Comparison of ENCODE assay signal across 7 mouse cellular contexts in genomic region chr1:135312201-135312600, GRCm38 (mm10). TPM values are rescaled to one million over a fixed set of nuclear protein-coding genes. Genes with fewer than 3 reads are reported as not detected.
DNase-seq lines count a peak whose midpoint lies in the region; ATAC-seq lines count a peak whose summit lies in the region.

No protein-coding gene starts in this region.

- H3K27ac ChIP-seq in lung, embryonic 16.5 days (ENCODE audit: low read length), result no peak overlapping the region
- no peak overlapping the region for H3K27ac ChIP-seq in forebrain, embryonic 12.5 days
- H3K27ac ChIP-seq in limb, embryonic 13.5 days, result no peak overlapping the region
- H3K27ac ChIP-seq in stomach, embryonic 15.5 days, result no peak overlapping the region

- peaks cover 15% of the 10 kb centered on the region for H3K36me3 ChIP-seq in lung, embryonic 16.5 days (ENCODE audit: control insufficient read depth, insufficient read depth, low read length)
- peaks cover 27% of the 10 kb centered on the region for H3K36me3 ChIP-seq in forebrain, embryonic 12.5 days (replicated peaks)
- H3K36me3 ChIP-seq in limb, embryonic 13.5 days, result peaks cover 35% of the 10 kb centered on the region
- peaks cover 14% of the 10 kb centered on the region for H3K36me3 ChIP-seq in stomach, embryonic 15.5 days

- peaks cover 10% of the 10 kb centered on the region for H3K4me1 ChIP-seq in lung, embryonic 16.5 days (replicated peaks; ENCODE audit: control insufficient read depth, insufficient read depth, low read length)
- H3K4me1 ChIP-seq in forebrain, embryonic 12.5 days, result peaks cover 20% of the 10 kb centered on the region
- H3K4me1 ChIP-seq in limb, embryonic 13.5 days, result peaks cover 21% of the 10 kb centered on the region
- H3K4me1 ChIP-seq in stomach, embryonic 15.5 days, result peaks cover 21% of the 10 kb centered on the region

- H3K9me3 ChIP-seq in lung, embryonic 16.5 days (ENCODE audit: control insufficient read depth, low read length), result no peaks in the 10 kb centered on the region
- no peaks in the 10 kb centered on the region for H3K9me3 ChIP-seq in forebrain, embryonic 12.5 days
- H3K9me3 ChIP-seq in limb, embryonic 13.5 days, result no peaks in the 10 kb centered on the region
- no peaks in the 10 kb centered on the region for H3K9me3 ChIP-seq in stomach, embryonic 15.5 days

- H3K4me2 ChIP-seq in lung, embryonic 16.5 days (ENCODE audit: low read depth, low read length), result peak overlapping the region; percentile 90
- peak overlapping the region; percentile 84 for H3K4me2 ChIP-seq in forebrain, embryonic 12.5 days
- H3K4me2 ChIP-seq in limb, embryonic 13.5 days (replicated peaks), result peak overlapping the region; percentile 87
- H3K4me2 ChIP-seq in stomach, embryonic 15.5 days, result peak overlapping the region; percentile 70

- H3K4me3 ChIP-seq in lung, embryonic 16.5 days (ENCODE audit: low read length), result peak overlapping the region; percentile 96; the same call in 1 of the 2 replicates
- H3K4me3 ChIP-seq in forebrain, embryonic 12.5 days (replicated peaks), result peak overlapping the region; percentile 90
- peak overlapping the region; percentile 91 for H3K4me3 ChIP-seq in limb, embryonic 13.5 days
- peak overlapping the region; percentile 95 for H3K4me3 ChIP-seq in stomach, embryonic 15.5 days (replicated peaks)

- ATAC-seq in lung, embryonic 16.5 days (ENCODE audit: low read depth), result no peak
- no peak for ATAC-seq in forebrain, embryonic 12.5 days (ENCODE audit: low FRiP score)
- no peak for ATAC-seq in limb, embryonic 13.5 days (ENCODE audit: low FRiP score, low read depth)
- no peak for ATAC-seq in stomach, embryonic 15.5 days (ENCODE audit: insufficient read depth, low FRiP score, low read depth)

- peak overlapping the region; percentile 29; the same call in 1 of the 2 replicates for H3K9ac ChIP-seq in lung, embryonic 16.5 days (ENCODE audit: low read length)
- H3K9ac ChIP-seq in forebrain, embryonic 12.5 days, result no peak overlapping the region
- H3K9ac ChIP-seq in limb, embryonic 13.5 days, result no peak overlapping the region
- no peak overlapping the region for H3K9ac ChIP-seq in stomach, embryonic 15.5 days

- no peaks in the 10 kb centered on the region for H3K27me3 ChIP-seq in lung, embryonic 16.5 days (ENCODE audit: control insufficient read depth, insufficient read depth, low read depth, low read length)
- H3K27me3 ChIP-seq in forebrain, embryonic 12.5 days, result peaks cover 4% of the 10 kb centered on the region
- 0 out of 2 replicates have a peak, but pooled peaks cover 2% of the 10 kb centered on the region for H3K27me3 ChIP-seq in limb, embryonic 13.5 days
- H3K27me3 ChIP-seq in stomach, embryonic 15.5 days (replicated peaks), result no peaks in the 10 kb centered on the region

- no peak for DNase-seq in lung, postnatal 4 days
- no peak for DNase-seq in testis, postnatal 10 days (ENCODE audit: low spot score)
- no peak for DNase-seq in layer of hippocampus, postnatal 14 days (ENCODE audit: low spot score in 2 of 2)

- 73% methylated on average over 4 of the region's 4 CpGs for WGBS in lung, embryonic 16.5 days
- 91% methylated on average over 4 of the region's 4 CpGs for WGBS in forebrain, embryonic 12.5 days
- 87% methylated on average over 4 of the region's 4 CpGs for WGBS in limb, embryonic 13.5 days
- WGBS in stomach, embryonic 15.5 days, result 70% methylated on average over 4 of the region's 4 CpGs

RNA-seq across cellular contexts. Expression of gene Timm17a, which starts 1.4 kb away (rescaled TPM):
- polyA plus RNA-seq in lung, embryonic 16.5 days (2015; fragmentation: Nextera tagmentation; extraction: Ambion mirVana), result 185 and 187 TPM in 2 replicates
- polyA plus RNA-seq in forebrain, embryonic 12.5 days (2016; fragmentation: Nextera tagmentation; extraction: Ambion mirVana), result 142 and 159 TPM in 2 replicates
- polyA plus RNA-seq in limb, embryonic 13.5 days (2015; fragmentation: Nextera tagmentation; extraction: Ambion mirVana), result 183 and 185 TPM in 2 replicates
- 188 and 218 TPM in 2 replicates for polyA plus RNA-seq in stomach, embryonic 15.5 days (2015; fragmentation: Nextera tagmentation; extraction: Ambion mirVana)
- 100 to 1,000 TPM; 169 to 172 TPM for total RNA-seq in layer of hippocampus, postnatal 14 days (2021)

RNA-seq across cellular contexts. Expression of gene Lmod1, which starts 12.4 kb away (rescaled TPM):
- polyA plus RNA-seq in lung, embryonic 16.5 days (2015; fragmentation: Nextera tagmentation; extraction: Ambion mirVana), result 3.9 and 4.1 TPM in 2 replicates
- 0.49 and 0.51 TPM in 2 replicates for polyA plus RNA-seq in forebrain, embryonic 12.5 days (2016; fragmentation: Nextera tagmentation; extraction: Ambion mirVana)
- 0.37 and 0.54 TPM in 2 replicates for polyA plus RNA-seq in limb, embryonic 13.5 days (2015; fragmentation: Nextera tagmentation; extraction: Ambion mirVana)
- polyA plus RNA-seq in stomach, embryonic 15.5 days (2015; fragmentation: Nextera tagmentation; extraction: Ambion mirVana), result 13.0 and 14.0 TPM in 2 replicates
- under 1 TPM; 0.50 to 0.53 TPM for total RNA-seq in layer of hippocampus, postnatal 14 days (2021)

RNA-seq across cellular contexts. Expression of gene Rnpep, which starts 28.3 kb away (rescaled TPM):
- polyA plus RNA-seq in lung, embryonic 16.5 days (2015; fragmentation: Nextera tagmentation; extraction: Ambion mirVana), result 96.0 and 108 TPM in 2 replicates
- polyA plus RNA-seq in forebrain, embryonic 12.5 days (2016; fragmentation: Nextera tagmentation; extraction: Ambion mirVana), result 93.0 and 97.7 TPM in 2 replicates
- polyA plus RNA-seq in limb, embryonic 13.5 days (2015; fragmentation: Nextera tagmentation; extraction: Ambion mirVana), result 93.3 and 95.3 TPM in 2 replicates
- 132 and 141 TPM in 2 replicates for polyA plus RNA-seq in stomach, embryonic 15.5 days (2015; fragmentation: Nextera tagmentation; extraction: Ambion mirVana)
- 10 to 100 TPM; 52.5 to 57.8 TPM for total RNA-seq in layer of hippocampus, postnatal 14 days (2021)

RNA-seq across cellular contexts. Expression of gene Elf3, which starts 53.8 kb away (rescaled TPM):
- 32.9 and 35.7 TPM in 2 replicates for polyA plus RNA-seq in lung, embryonic 16.5 days (2015; fragmentation: Nextera tagmentation; extraction: Ambion mirVana)
- 1.3 TPM in 2 replicates for polyA plus RNA-seq in forebrain, embryonic 12.5 days (2016; fragmentation: Nextera tagmentation; extraction: Ambion mirVana)
- 3.4 and 4.2 TPM in 2 replicates for polyA plus RNA-seq in limb, embryonic 13.5 days (2015; fragmentation: Nextera tagmentation; extraction: Ambion mirVana)
- polyA plus RNA-seq in stomach, embryonic 15.5 days (2015; fragmentation: Nextera tagmentation; extraction: Ambion mirVana), result 131 and 134 TPM in 2 replicates
- total RNA-seq in layer of hippocampus, postnatal 14 days (2021), result not detected
